Mouse (Mus musculus) forebrain, postnatal 0 days (tissue): ENCODE measurements around the gene Col9a2. TPM values are rescaled to one million over a fixed set of nuclear protein-coding genes. Genes with fewer than 3 reads are reported as not detected.

Experiments
- ATAC-seq: fragments of 200-750 bp; cut with Nextera tagmentation; 2 replicates; pipeline ENCODE4 v1.8.0; 2017; ENCODE audit warnings: mild to moderate bottlenecking, moderate library complexity
- DNase-seq: peaks from one replicate; pipeline ENCODE4 v3.0.0-alpha.2; 2015
- H3K27ac ChIP-seq: fragments of 300-500 bp; sonication (generic); 2 replicates; pipeline ENCODE4 v1.5.1; 2014; ENCODE audit warnings: low read depth, mild to moderate bottlenecking, antibody characterized with exemption, low read length, moderate library complexity, mixed read lengths
- H3K27me3 ChIP-seq: fragments of 300-500 bp; sonication (generic); 2 replicates; pipeline ENCODE4 v1.6.1; 2014; ENCODE audit warnings: mild to moderate bottlenecking, low read length, mixed read lengths; ENCODE audit not compliant: insufficient read depth
- H3K36me3 ChIP-seq: fragments of 300-500 bp; sonication (generic); 2 replicates; pipeline ENCODE4 v1.6.1; 2014; ENCODE audit warnings: mild to moderate bottlenecking, moderate library complexity; ENCODE audit not compliant: insufficient read depth
- H3K4me1 ChIP-seq: fragments of 300-500 bp; sonication (generic); 2 replicates; pipeline ENCODE4 v1.6.1; 2014; ENCODE audit warnings: antibody characterized with exemption; ENCODE audit not compliant: insufficient read depth
- H3K4me2 ChIP-seq: fragments of 300-500 bp; sonication (generic); 2 replicates; pipeline ENCODE4 v1.6.1; 2014; ENCODE audit warnings: low read depth, mild to moderate bottlenecking, moderate library complexity
- H3K4me3 ChIP-seq: fragments of 300-500 bp; sonication (generic); 2 replicates; pipeline ENCODE4 v1.5.1; 2014; ENCODE audit warnings: low read depth, low read length, mixed read lengths
- H3K9ac ChIP-seq: fragments of 300-500 bp; sonication (generic); 2 replicates; pipeline ENCODE4 v1.6.1; 2014; ENCODE audit warnings: mild to moderate bottlenecking
- H3K9me3 ChIP-seq: fragments of 300-500 bp; sonication (generic); 2 replicates; pipeline ENCODE4 v1.6.1; 2016; ENCODE audit warnings: low read length
- CTCF ChIP-seq: sonication (generic); IDR thresholded peaks from 2 replicates; pipeline ENCODE4 v1.5.1; 2016; ENCODE audit warnings: antibody characterized with exemption, control low read depth, low read depth
- WGBS: fragments of 180-500 bp; shearing (Covaris S2); extraction: QIAGEN DNeasy Blood & Tissue Kit; methylation state at CpG from one replicate; pipeline ENCODE4 v1.1.7; 2014; 5-methylcytosine and 5-hydroxymethylcytosine counted together
- polyA plus RNA-seq: library from polyadenylated mRNA; unstranded; fragments of >200 nt; fragmentation: Nextera tagmentation; extraction: Ambion mirVana; gene quantifications from 2 replicates; pipeline ENCODE4 v1.2.1, GENCODE M21; 2015
- total RNA-seq: library from RNA; depleted of rRNA; stranded (reverse); fragments of >200 nt; gene quantifications from 2 replicates; pipeline ENCODE4 v1.2.3, GENCODE M21; 2014

Col9a2 gene
- total and polyA plus RNA-seq, 2 experiments from 2014 or later: 9.1 to 29.8 TPM

DNA sequence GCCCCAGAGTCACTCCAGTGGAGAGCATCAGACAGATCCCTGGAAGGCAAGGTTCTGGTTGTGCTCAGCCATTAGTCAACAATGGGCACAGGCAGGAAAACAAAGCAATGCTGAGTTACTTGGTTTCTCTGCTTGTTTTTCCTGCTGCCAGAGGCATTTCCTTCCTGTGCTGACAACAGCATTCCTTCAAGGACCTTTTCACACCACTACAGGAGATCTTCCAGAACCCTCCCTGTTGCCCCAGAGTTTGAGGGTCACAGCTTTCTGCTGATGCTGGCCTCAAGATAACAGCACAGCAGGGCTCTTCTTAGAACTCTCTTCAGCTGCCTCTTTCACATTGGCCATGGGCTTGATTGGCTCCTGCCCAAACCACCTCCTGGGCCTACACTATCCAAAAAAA is 17.3 kb upstream of the Col9a2 start:
- no peak for DNase-seq
- H3K27ac ChIP-seq: no peak overlapping the region
- H3K4me1 ChIP-seq: no peaks in the 10 kb centered on the region
- no peak overlapping the region for H3K9ac ChIP-seq
- no peaks in the 10 kb centered on the region for H3K36me3 ChIP-seq
- H3K4me2 ChIP-seq: no peak overlapping the region
- H3K27me3 ChIP-seq: no peaks in the 10 kb centered on the region
- H3K9me3 ChIP-seq: no peaks in the 10 kb centered on the region
- no peak for ATAC-seq
- TF ChIP-seq CTCF: no peak
- no peak overlapping the region for H3K4me3 ChIP-seq

DNA sequence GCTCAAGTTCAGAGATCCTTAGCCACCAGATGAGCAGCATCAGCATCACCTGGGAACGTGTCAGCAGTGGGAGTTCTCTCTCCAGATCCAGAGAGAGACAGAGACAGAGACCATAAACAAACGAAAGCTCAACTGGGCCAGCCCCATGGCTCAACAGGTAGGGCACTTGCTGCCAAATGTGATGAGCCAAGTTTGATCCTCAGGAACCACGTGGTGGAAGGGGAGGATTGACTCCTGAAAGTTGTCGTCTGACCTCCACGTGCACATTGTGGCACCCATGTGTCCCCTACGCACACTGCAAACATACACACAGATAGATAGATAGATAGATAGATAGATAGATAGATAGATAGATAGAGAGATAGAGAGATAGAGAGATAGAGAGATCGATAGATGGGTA is 15.7 kb upstream of the Col9a2 start:
- no peak overlapping the region for H3K4me3 ChIP-seq
- H3K36me3 ChIP-seq: no peaks in the 10 kb centered on the region
- no peaks in the 10 kb centered on the region for H3K4me1 ChIP-seq
- TF ChIP-seq CTCF: no peak
- H3K27ac ChIP-seq: no peak overlapping the region
- ATAC-seq: no peak
- no peak overlapping the region for H3K9ac ChIP-seq
- 90% methylated on average over 7 of the region's 7 CpGs for WGBS
- DNase-seq: no peak
- no peaks in the 10 kb centered on the region for H3K9me3 ChIP-seq
- no peak overlapping the region for H3K4me2 ChIP-seq
- H3K27me3 ChIP-seq: no peaks in the 10 kb centered on the region

DNA sequence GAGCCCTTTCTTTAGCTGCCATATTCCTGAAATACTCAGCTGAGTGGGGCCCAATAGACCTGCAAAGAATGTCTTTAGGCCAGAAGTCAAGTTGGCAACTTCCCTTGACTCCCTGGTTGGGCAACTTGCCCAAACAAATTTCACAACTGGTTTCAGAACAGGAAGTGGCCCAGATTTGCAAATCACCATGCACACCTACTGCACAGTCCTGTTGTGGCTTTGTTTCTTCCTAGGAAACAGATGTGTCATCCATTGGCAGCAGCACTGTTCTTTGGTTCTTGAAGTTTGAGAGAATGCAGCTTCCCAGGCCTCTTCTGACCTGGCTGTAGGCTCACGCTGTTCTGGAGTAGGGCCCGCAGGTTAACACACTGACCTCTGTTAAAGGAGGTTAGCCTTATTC is 15.2 kb upstream of the Col9a2 start:
- Histone ChIP-seq H3K36me3 (no peaks in the 10 kb centered on the region), H3K27me3 (no peaks in the 10 kb centered on the region), H3K9ac (no peak overlapping the region), H3K27ac (no peak overlapping the region), H3K9me3 (no peaks in the 10 kb centered on the region), H3K4me2 (no peak overlapping the region), H3K4me1 (no peaks in the 10 kb centered on the region), H3K4me3 (no peak overlapping the region)
- TF ChIP-seq CTCF: no peak
- DNase-seq (no peak), ATAC-seq (no peak)
- WGBS: 79% methylated on average over 2 of the region's 2 CpGs

DNA sequence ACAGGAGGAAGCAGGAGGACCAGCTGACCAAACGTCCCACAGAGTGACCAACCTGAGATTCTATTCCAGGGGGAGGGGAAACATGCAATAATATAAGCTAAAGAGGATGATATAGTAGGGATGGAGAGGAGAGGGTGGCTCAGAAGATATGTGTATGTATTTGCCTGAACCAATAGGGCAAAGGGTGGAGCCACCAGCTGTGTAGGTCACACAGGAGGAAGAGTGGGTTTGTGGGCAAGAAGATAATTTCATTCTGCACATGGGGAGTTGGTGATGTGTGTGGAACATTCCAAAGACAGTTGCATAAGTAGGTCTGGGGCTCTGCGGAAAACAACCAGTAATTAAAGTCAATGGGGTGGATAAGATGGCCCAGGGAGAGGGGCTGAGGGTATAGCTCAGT is 13.5 kb upstream of the Col9a2 start:
- no peak for TF ChIP-seq CTCF
- H3K9ac ChIP-seq: no peak overlapping the region
- no peaks in the 10 kb centered on the region for H3K36me3 ChIP-seq
- no peaks in the 10 kb centered on the region for H3K27me3 ChIP-seq
- DNase-seq (no peak), ATAC-seq (no peak)
- H3K4me1 ChIP-seq: no peaks in the 10 kb centered on the region
- H3K4me2 ChIP-seq: no peak overlapping the region
- H3K27ac ChIP-seq: no peak overlapping the region
- H3K9me3 ChIP-seq: no peaks in the 10 kb centered on the region
- WGBS: 66% methylated on average over 2 of the region's 2 CpGs
- H3K4me3 ChIP-seq: no peak overlapping the region

DNA sequence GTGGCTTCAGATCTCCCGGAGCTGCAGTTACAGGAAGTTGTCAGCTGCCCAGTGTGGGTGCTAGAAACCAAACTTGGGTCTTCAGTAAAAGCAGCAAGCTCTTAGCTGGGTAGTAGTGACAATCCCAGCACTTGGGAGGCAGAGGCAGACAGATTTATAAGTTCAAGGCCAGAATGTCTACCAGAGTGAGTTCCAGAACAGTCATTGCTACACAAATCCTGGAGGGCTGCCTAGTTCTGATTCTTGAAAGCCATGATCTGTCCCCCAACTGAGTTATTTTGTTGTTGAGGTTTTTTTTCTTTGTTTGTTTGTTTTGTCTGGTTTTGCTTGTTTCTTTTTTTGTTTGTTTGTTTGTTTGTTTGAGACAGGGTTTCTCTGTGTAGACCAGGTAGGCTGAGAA is 11.0 kb upstream of the Col9a2 start:
- no peak overlapping the region for H3K27ac ChIP-seq
- ATAC-seq: no peak
- no peak for DNase-seq
- no peaks in the 10 kb centered on the region for H3K4me1 ChIP-seq
- no peak overlapping the region for H3K4me2 ChIP-seq
- H3K9ac ChIP-seq: no peak overlapping the region
- no peaks in the 10 kb centered on the region for H3K9me3 ChIP-seq
- H3K36me3 ChIP-seq: no peaks in the 10 kb centered on the region
- WGBS: 80% methylated on average over 1 of the region's 1 CpGs
- H3K27me3 ChIP-seq: no peaks in the 10 kb centered on the region
- no peak overlapping the region for H3K4me3 ChIP-seq
- no peak for TF ChIP-seq CTCF

DNA sequence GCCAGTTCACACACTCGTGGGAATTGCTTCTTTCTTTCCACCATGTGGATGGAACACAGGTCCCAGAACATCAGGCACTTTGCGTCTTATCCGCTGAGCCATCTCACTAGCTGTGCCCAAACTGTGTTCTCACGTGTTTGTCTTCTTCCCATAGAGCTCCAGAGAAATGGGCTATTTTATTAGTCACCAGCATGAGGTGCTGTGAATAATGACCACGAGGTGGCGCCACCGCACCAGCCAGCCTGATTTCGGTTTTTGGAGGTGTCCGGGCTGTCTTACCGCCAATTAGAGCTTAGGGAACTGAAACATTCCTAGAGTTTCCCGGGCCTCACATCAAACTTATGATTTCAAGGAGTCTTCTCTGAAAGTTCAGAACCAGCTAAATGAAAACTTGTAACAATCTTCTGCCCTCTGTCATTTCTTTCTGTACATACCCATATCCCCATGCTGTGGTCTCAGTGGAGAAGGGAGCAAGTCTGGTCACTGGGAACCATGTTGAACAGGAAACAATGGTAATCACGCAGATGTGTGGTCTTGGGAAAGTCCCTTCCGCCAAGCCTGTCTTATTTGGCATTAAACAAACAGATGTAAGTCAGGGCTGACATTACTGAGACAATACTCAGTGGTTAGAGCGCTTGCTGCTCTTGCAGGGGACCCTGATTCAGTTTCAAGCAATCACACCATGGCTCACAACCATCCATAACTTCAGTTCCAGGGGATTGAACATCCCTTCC is 10.4 kb upstream of the Col9a2 start:
- Histone ChIP-seq H3K9ac (no peak overlapping the region), H3K27me3 (no peaks in the 10 kb centered on the region), H3K27ac (no peak overlapping the region), H3K36me3 (no peaks in the 10 kb centered on the region), H3K9me3 (no peaks in the 10 kb centered on the region), H3K4me1 (no peaks in the 10 kb centered on the region), H3K4me3 (no peak overlapping the region), H3K4me2 (no peak overlapping the region)
- peak; percentile 12; the same call in 1 of the 2 replicates for ATAC-seq
- WGBS: 20% methylated on average over 14 of the region's 14 CpGs
- DNase-seq: peak; percentile 65
- peak; percentile 81 for TF ChIP-seq CTCF

DNA sequence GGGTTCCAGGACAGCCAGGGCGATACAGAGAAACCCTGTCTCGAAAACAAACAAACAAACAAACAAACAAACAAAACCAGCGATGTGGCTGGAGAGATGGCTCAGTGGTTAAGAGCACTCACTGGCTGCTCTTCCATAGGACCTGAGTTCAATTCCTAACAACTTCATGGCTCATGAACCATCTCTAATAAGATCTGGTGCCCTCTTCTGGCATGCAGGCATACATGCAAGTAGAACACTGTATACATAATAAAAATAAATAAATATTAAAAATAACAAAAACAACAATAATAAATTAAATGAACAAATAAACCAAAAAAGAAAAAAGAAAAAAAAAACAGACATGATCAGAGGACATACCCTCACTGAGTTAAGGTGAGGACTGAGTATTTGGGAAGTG is 9.6 kb upstream of the Col9a2 start:
- Histone ChIP-seq H3K27ac (no peak overlapping the region), H3K36me3 (no peaks in the 10 kb centered on the region), H3K4me2 (no peak overlapping the region), H3K9me3 (no peaks in the 10 kb centered on the region), H3K27me3 (no peaks in the 10 kb centered on the region), H3K4me3 (no peak overlapping the region), H3K4me1 (no peaks in the 10 kb centered on the region), H3K9ac (no peak overlapping the region)
- TF ChIP-seq CTCF: peak; percentile 28; the same call in 1 of the 2 replicates
- 82% methylated on average over 3 of the region's 3 CpGs for WGBS
- no peak for DNase-seq
- ATAC-seq: no peak

DNA sequence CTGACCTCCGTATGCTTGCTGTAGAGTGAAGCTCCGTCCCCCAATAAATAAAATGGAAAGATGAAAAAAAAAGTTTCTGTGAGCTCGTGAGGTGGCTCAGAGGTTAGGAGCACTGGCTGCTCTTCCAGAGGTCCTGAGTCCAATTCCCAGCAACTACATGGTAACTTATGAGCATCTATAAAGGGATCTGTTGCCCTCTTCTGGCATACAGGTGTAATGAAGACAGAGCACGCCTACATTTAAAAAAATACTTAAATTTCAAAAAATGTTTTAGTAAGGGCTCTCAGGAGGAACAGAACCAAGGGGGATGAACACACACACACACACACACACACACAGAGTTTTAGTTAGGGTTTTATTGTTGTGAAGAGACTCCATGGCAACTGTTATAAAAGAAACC is 7.7 kb upstream of the Col9a2 start:
- H3K9me3 ChIP-seq: no peaks in the 10 kb centered on the region
- no peaks in the 10 kb centered on the region for H3K36me3 ChIP-seq
- no peak overlapping the region for H3K27ac ChIP-seq
- ATAC-seq (no peak), DNase-seq (no peak)
- H3K4me3 ChIP-seq: no peak overlapping the region
- no peak overlapping the region for H3K4me2 ChIP-seq
- H3K4me1 ChIP-seq: no peaks in the 10 kb centered on the region
- peak; percentile 43 for TF ChIP-seq CTCF
- no peak overlapping the region for H3K9ac ChIP-seq
- no peaks in the 10 kb centered on the region for H3K27me3 ChIP-seq
- WGBS: 58% methylated on average over 4 of the region's 4 CpGs
